Comparison of ENCODE assay signal across 12 mouse cellular contexts in the genomic region with DNA sequence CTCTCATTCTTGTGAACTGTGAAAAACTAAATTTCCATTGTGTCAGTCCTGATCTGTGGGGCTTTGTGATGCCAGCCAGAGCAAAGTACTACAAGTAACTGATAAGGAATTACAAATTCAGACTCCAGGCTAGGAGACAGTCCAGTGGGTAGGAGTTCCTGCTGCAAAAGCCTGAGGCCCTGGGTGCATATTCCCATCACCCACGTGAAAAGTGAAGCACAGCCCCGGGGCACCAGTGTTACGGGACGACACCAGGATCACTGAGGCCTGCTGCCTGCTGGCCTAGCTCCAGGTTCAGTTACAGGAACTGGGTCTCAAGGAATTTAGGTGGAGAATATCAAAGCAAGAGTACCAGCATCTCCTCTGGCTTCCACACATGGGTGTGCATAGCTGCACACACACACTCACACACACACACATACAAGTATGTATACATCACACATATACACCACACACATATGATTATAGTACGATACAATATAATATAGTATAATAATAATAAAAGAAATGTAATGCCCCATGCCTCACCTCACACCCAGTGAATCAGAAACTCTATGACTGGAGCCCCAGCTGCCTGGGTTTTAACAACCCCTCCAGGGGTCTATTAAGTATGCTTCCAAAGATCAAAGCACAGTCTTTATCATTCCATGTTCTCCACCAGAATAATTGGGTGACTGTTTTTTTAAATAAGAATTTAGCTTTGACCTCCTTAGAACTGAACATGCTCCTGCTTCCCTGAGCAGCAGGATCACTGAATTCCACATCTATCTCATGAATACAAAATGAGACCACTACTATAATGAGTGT.
A peak's percentile ranks its signal among the peaks of the same experiment; 100 is the strongest.
DNase-seq lines count a peak whose midpoint lies in the region; ATAC-seq lines count a peak whose summit lies in the region.
"Had no signal": no experiment of that assay in that cellular context is flagged by ENCODE, and none has a peak within 500 bp of the region (broad histone marks: within the 10 kb centered on the region; RNA-seq: fewer than 3 reads in every experiment).

No protein-coding gene starts in this region.

- 34% methylated on average over 5 of the region's 5 CpGs for WGBS in kidney, embryonic 14.5 days
- WGBS in embryonic facial prominence, embryonic 14.5 days, result 35% methylated on average over 5 of the region's 5 CpGs
- WGBS in limb, embryonic 12.5 days, result 17% methylated on average over 5 of the region's 5 CpGs

- 0 out of 2 replicates have a peak, but pooled peaks have one; percentile 39 for ATAC-seq in kidney, embryonic 14.5 days (ENCODE audit: low FRiP score, low TSS enrichment)
- peak; percentile 27; the same call in 1 of the 2 replicates for ATAC-seq in embryonic facial prominence, embryonic 14.5 days (ENCODE audit: low read depth)
- 0 out of 2 replicates have a peak, but pooled peaks have one; percentile 20 for ATAC-seq in limb, embryonic 12.5 days (ENCODE audit: insufficient number of reproducible peaks, insufficient read depth, low FRiP score, low TSS enrichment, low read depth)

- no peaks in the 10 kb centered on the region for H3K27me3 ChIP-seq in kidney, embryonic 14.5 days (ENCODE audit: control insufficient read depth, insufficient read depth, low read length)
- H3K27me3 ChIP-seq in embryonic facial prominence, embryonic 14.5 days (replicated peaks; ENCODE audit: control insufficient read depth, insufficient read depth, low read length), result no peaks in the 10 kb centered on the region
- H3K27me3 ChIP-seq in limb, embryonic 12.5 days, result no peaks in the 10 kb centered on the region

- H3K4me2 ChIP-seq in kidney, embryonic 14.5 days (replicated peaks; ENCODE audit: low read depth, low read length), result no peak overlapping the region
- peak overlapping the region; percentile 35 for H3K4me2 ChIP-seq in embryonic facial prominence, embryonic 14.5 days (ENCODE audit: low read depth, low read length)
- H3K4me2 ChIP-seq in limb, embryonic 12.5 days, result peak overlapping the region; percentile 54

- H3K4me1 ChIP-seq in kidney, embryonic 14.5 days (ENCODE audit: control insufficient read depth, insufficient read depth, low read length), result peaks cover 7% of the 10 kb centered on the region; the same call in 1 of the 2 replicates
- no peaks in the 10 kb centered on the region for H3K4me1 ChIP-seq in embryonic facial prominence, embryonic 14.5 days (ENCODE audit: control insufficient read depth, insufficient read depth, low read length)
- peaks cover 11% of the 10 kb centered on the region for H3K4me1 ChIP-seq in limb, embryonic 12.5 days (replicated peaks)

- no peak overlapping the region for H3K27ac ChIP-seq in kidney, embryonic 14.5 days (ENCODE audit: low read depth, low read length)
- no peak overlapping the region for H3K27ac ChIP-seq in embryonic facial prominence, embryonic 14.5 days (replicated peaks; ENCODE audit: low read depth, low read length)
- peak overlapping the region; percentile 41; the same call in 1 of the 2 replicates for H3K27ac ChIP-seq in limb, embryonic 12.5 days

- DNase-seq in kidney, adult 8-10 months, result no peak
- peak; percentile 7 for DNase-seq in WW6 (ENCODE audit: low read depth, low spot score)
- no peak for DNase-seq in embryonic facial prominence, embryonic 14.5 days (ENCODE audit: low spot score)
- DNase-seq in adrenal gland, postnatal 25 days, result no peak
- DNase-seq in gastrocnemius, postnatal 4 days (ENCODE audit: low spot score in 2 of 2), result no peak
- DNase-seq: heart, postnatal 4 days; liver; right cerebral cortex, postnatal 25 days; thymus, postnatal 36 days had no signal

- H3K4me3 ChIP-seq in kidney, embryonic 14.5 days (ENCODE audit: low read length), result no peak overlapping the region
- no peak overlapping the region for H3K4me3 ChIP-seq in embryonic facial prominence, embryonic 14.5 days (ENCODE audit: low read depth, low read length)
- 0 out of 2 replicates have a peak overlapping the region, but pooled peaks have one; percentile 23 for H3K4me3 ChIP-seq in limb, embryonic 12.5 days (replicated peaks)

- H3K9ac ChIP-seq in kidney, embryonic 14.5 days (ENCODE audit: low read depth, low read length), result no peak overlapping the region
- H3K9ac ChIP-seq in embryonic facial prominence, embryonic 14.5 days (ENCODE audit: low read depth, low read length), result no peak overlapping the region
- H3K9ac ChIP-seq in limb, embryonic 12.5 days (replicated peaks), result no peak overlapping the region

- H3K9me3 ChIP-seq in kidney, embryonic 14.5 days (ENCODE audit: control insufficient read depth, low read length), result no peaks in the 10 kb centered on the region
- H3K9me3 ChIP-seq in embryonic facial prominence, embryonic 14.5 days (ENCODE audit: control insufficient read depth, low read length), result no peaks in the 10 kb centered on the region
- H3K9me3 ChIP-seq in limb, embryonic 12.5 days, result no peaks in the 10 kb centered on the region
- H3K9me3 ChIP-seq: G1E had no signal

- H3K36me3 ChIP-seq in kidney, embryonic 14.5 days (ENCODE audit: control insufficient read depth, insufficient read depth, low read length), result no peaks in the 10 kb centered on the region
- H3K36me3 ChIP-seq in embryonic facial prominence, embryonic 14.5 days (ENCODE audit: control insufficient read depth, insufficient read depth, low read length), result no peaks in the 10 kb centered on the region
- no peaks in the 10 kb centered on the region for H3K36me3 ChIP-seq in limb, embryonic 12.5 days
- H3K36me3 ChIP-seq: G1E had no signal
